Mouse (Mus musculus): Measurements from ENCODE around the gene Pigx. TPM values are rescaled to one million over a fixed set of nuclear protein-coding genes. Genes with fewer than 3 reads are reported as not detected.
A peak's percentile ranks its signal among the peaks of the same experiment; 100 is the strongest.
"Not testable (repeated sequence)": the region's sequence is repeated elsewhere in the genome, so short reads cannot be mapped to it uniquely, and the experiment has no call there.

Gene Pigx
- total and polyA plus RNA-seq, 2 experiments from 2014 or later, result 44.9 to 61.0 TPM

DNA sequence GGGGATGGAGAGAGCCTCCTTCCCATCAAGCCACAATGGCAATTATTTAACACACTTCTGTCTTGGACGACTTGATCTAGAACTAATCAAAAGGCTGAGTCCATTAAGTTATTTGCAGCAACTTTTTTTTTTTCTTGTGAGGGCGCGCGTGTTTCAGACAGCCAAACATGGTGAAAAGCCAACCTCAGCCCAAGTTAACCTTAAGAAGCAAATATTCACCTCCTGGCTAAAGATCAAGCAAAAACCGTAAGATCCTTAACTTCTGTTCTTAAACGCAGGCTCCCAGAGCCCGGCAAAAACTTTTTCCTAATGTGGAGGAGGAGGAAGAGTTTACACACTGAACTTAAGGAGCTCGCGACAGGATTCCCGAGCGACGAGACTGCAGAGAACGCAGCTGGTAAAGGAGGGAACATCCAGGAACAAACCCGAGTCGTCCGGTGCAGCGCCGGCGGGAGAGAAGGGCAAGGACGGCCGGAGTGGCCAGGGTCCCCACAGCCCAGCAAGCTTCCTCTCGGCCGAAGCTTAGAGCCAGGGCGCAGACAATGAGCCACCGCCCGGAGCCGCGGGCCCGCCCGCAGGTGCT lies 21.0 kb downstream of the Pigx start:
- H3K27ac ChIP-seq (ENCODE audit: low read depth), result peak overlapping the region; percentile 97
- H3K36me3 ChIP-seq (replicated peaks; ENCODE audit: control insufficient read depth, insufficient read depth, low read length), result peaks cover 2% of the 10 kb centered on the region; the same call in 1 of the 2 replicates
- no peaks in the 10 kb centered on the region for H3K27me3 ChIP-seq (ENCODE audit: control insufficient read depth, insufficient read depth, low read length)
- peak overlapping the region; percentile 95 for H3K9ac ChIP-seq (replicated peaks; ENCODE audit: low read depth, low read length)
- peak; percentile 36 for DNase-seq (ENCODE audit: low spot score)
- ATAC-seq (ENCODE audit: insufficient read depth, low read depth), result peak; percentile 61
- under 1% methylated on average over 30 of the region's 30 CpGs for WGBS
- H3K4me1 ChIP-seq (ENCODE audit: control insufficient read depth, insufficient read depth), result peaks cover 17% of the 10 kb centered on the region
- H3K9me3 ChIP-seq (replicated peaks; ENCODE audit: control insufficient read depth, low read length), result no peaks in the 10 kb centered on the region
- H3K4me2 ChIP-seq (ENCODE audit: low read depth, low read length), result peak overlapping the region; percentile 69
- peak overlapping the region; percentile 87 for H3K4me3 ChIP-seq (ENCODE audit: low read depth, low read length)
- TF ChIP-seq CTCF (IDR thresholded peaks at IDR 0.05; ENCODE audit: low read depth) (no peak), EP300 (IDR thresholded peaks at IDR 0.05; ENCODE audit: low read depth) (no peak)

GRCm38 (mm10) chr16:32077648-32078407 lies 21.7 kb downstream of the Pigx start:
- TF ChIP-seq CTCF (IDR thresholded peaks at IDR 0.05; ENCODE audit: low read depth) (no peak), EP300 (IDR thresholded peaks at IDR 0.05; ENCODE audit: low read depth) (no peak)
- no peak for ATAC-seq (ENCODE audit: insufficient read depth, low read depth)
- H3K27ac ChIP-seq (ENCODE audit: low read depth), result peak overlapping the region; percentile 97
- H3K27me3 ChIP-seq (ENCODE audit: control insufficient read depth, insufficient read depth, low read length), result no peaks in the 10 kb centered on the region
- peak overlapping the region; percentile 87 for H3K4me3 ChIP-seq (ENCODE audit: low read depth, low read length)
- peak overlapping the region; percentile 69 for H3K4me2 ChIP-seq (ENCODE audit: low read depth, low read length)
- WGBS, result 2% methylated on average over 13 of the region's 13 CpGs
- no peak for DNase-seq (ENCODE audit: low spot score)
- no peaks in the 10 kb centered on the region for H3K9me3 ChIP-seq (replicated peaks; ENCODE audit: control insufficient read depth, low read length)
- peak overlapping the region; percentile 95 for H3K9ac ChIP-seq (replicated peaks; ENCODE audit: low read depth, low read length)
- peaks cover 17% of the 10 kb centered on the region for H3K4me1 ChIP-seq (ENCODE audit: control insufficient read depth, insufficient read depth)
- H3K36me3 ChIP-seq (replicated peaks; ENCODE audit: control insufficient read depth, insufficient read depth, low read length), result no peaks in the 10 kb centered on the region; the same call in 1 of the 2 replicates

DNA sequence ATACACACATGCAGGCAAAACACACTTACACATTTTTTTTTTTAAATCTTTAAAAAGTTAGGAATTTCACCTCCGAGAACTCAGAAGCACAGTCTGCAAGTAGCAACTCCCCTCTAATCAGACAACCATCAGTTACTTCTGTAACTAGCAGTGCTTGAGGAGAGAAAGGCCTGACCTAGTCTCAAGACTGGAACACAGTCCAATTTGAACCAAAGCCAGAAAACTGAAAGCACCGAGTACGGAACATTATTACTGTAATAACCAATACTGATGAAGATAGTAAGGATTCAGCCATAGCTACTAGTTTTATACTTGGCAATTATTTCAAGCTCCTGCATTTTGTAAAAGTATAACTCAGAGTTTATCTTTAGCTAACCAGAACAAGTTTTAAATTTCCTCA lies 23.1 kb downstream of the Pigx start:
- Histone ChIP-seq H3K27me3 (ENCODE audit: control insufficient read depth, insufficient read depth, low read length) (no peaks in the 10 kb centered on the region), H3K9me3 (replicated peaks; ENCODE audit: control insufficient read depth, low read length) (no peaks in the 10 kb centered on the region), H3K4me1 (ENCODE audit: control insufficient read depth, insufficient read depth) (peaks cover 22% of the 10 kb centered on the region), H3K4me2 (ENCODE audit: low read depth, low read length) (peak overlapping the region; percentile 7; the same call in 1 of the 2 replicates), H3K4me3 (ENCODE audit: low read depth, low read length) (no peak overlapping the region), H3K9ac (replicated peaks; ENCODE audit: low read depth, low read length) (no peak overlapping the region), H3K36me3 (replicated peaks; ENCODE audit: control insufficient read depth, insufficient read depth, low read length) (no peaks in the 10 kb centered on the region), H3K27ac (ENCODE audit: low read depth) (no peak overlapping the region)
- TF ChIP-seq CTCF (IDR thresholded peaks at IDR 0.05; ENCODE audit: low read depth), result no peak
- TF ChIP-seq EP300 (IDR thresholded peaks at IDR 0.05; ENCODE audit: low read depth), result no peak
- DNase-seq (ENCODE audit: low spot score) (no peak), ATAC-seq (ENCODE audit: insufficient read depth, low read depth) (no peak)
- WGBS, result 28% methylated on average over 3 of the region's 3 CpGs

DNA sequence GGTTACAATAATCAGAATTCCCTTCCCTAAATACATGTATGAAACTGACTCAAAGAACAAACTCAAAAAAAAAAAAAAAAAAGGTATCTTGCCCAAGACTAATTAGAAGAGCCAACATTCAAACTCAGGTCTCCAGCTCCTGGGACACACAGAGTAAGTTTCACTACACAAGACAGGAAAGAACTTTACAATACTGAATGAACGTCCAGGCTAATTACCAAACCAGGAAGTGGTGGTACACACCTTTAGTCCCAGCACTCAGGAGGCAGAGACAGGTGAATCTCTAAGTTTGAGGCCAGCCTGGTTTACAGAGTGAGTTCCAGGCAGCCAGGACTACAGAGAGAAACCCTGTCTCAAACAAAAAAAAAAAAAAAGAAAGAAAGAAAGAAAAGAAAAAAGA lies 23.8 kb downstream of the Pigx start:
- Histone ChIP-seq H3K4me2 (ENCODE audit: low read depth, low read length) (no peak overlapping the region), H3K27me3 (ENCODE audit: control insufficient read depth, insufficient read depth, low read length) (no peaks in the 10 kb centered on the region), H3K9me3 (replicated peaks; ENCODE audit: control insufficient read depth, low read length) (no peaks in the 10 kb centered on the region), H3K9ac (replicated peaks; ENCODE audit: low read depth, low read length) (no peak overlapping the region), H3K27ac (ENCODE audit: low read depth) (no peak overlapping the region), H3K36me3 (replicated peaks; ENCODE audit: control insufficient read depth, insufficient read depth, low read length) (no peaks in the 10 kb centered on the region), H3K4me1 (ENCODE audit: control insufficient read depth, insufficient read depth) (peaks cover 22% of the 10 kb centered on the region), H3K4me3 (ENCODE audit: low read depth, low read length) (no peak overlapping the region)
- ATAC-seq (ENCODE audit: insufficient read depth, low read depth), result no peak
- no peak for TF ChIP-seq CTCF (IDR thresholded peaks at IDR 0.05; ENCODE audit: low read depth)
- TF ChIP-seq EP300 (IDR thresholded peaks at IDR 0.05; ENCODE audit: low read depth), result no peak
- no peak for DNase-seq (ENCODE audit: low spot score)
- WGBS, result 39% methylated on average over 1 of the region's 1 CpGs

- not testable (repeated sequence) for H3K9me3 ChIP-seq (replicated peaks; ENCODE audit: control insufficient read depth, low read length); H3K27me3 ChIP-seq (ENCODE audit: control insufficient read depth, insufficient read depth, low read length); ATAC-seq (ENCODE audit: insufficient read depth, low read depth); H3K27ac ChIP-seq (ENCODE audit: low read depth); DNase-seq (ENCODE audit: low spot score); H3K4me3 ChIP-seq (ENCODE audit: low read depth, low read length); H3K9ac ChIP-seq (replicated peaks; ENCODE audit: low read depth, low read length); H3K36me3 ChIP-seq (replicated peaks; ENCODE audit: control insufficient read depth, insufficient read depth, low read length); H3K4me2 ChIP-seq (ENCODE audit: low read depth, low read length)
- H3K4me1 ChIP-seq (ENCODE audit: control insufficient read depth, insufficient read depth), result peaks cover 38% of the 10 kb centered on the region
- WGBS, result 56% methylated on average over 4 of the region's 4 CpGs
Measured at GRCm38 (mm10) chr16:32070070-32070469, 29.5 kb downstream of the Pigx start.
